Mouse (Mus musculus) cerebellum, adult 11-12 months (tissue): ENCODE measurements at regions not wholly inside any gene's neighbourhood (a gene's known extent, or its start where the extent isn't known, plus 50 kb on each side); places are given as distances from the start of the nearest gene placed in this dataset.
"Not testable (repeated sequence)": the region's sequence is repeated elsewhere in the genome, so short reads cannot be mapped to it uniquely, and the experiment has no call there.

Experiments used
- DNase-seq: peaks from one replicate; pipeline ENCODE4 v3.0.0; 2022

DNA sequence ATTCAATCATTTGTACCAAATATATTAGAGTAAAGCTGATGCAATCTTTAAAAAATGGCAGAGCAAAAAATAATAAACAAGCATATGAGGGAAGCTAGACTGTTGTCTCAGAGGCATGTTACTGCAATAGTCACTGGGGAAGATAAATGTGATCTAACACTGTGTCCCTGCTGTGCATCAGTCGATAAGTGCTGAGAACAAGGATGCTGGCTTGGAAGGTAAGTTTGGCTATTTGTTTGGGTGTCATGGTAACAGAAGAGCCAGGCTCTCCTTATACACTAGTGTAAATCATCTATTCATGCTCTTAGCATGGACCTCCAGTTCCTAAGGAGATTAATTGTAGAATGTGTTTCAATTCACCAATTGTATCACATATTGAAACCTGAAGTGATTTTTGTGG, 102.0 kb upstream of the Ghr start:
- DNase-seq, result no peak

DNA sequence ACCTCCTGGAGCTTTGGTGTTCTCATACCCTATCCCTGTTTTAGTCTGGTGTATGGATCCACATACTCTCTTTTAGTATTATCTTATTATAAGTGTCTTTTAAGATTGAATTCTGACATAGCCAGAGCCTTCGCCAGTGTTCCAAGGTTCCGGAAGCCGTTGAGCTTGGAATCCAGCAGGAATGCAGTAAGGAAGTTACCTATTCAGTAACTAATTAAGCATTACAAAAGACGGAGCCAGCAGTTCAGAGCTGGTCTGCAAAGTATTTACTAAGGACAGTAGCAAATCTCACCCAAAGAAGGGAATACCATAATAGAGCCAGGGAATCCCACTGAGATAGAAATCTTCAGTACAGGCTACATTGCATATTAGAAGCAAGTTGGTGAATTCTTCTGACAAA, 93.7 kb upstream of the Ghr start:
- DNase-seq, result not testable (repeated sequence)

DNA sequence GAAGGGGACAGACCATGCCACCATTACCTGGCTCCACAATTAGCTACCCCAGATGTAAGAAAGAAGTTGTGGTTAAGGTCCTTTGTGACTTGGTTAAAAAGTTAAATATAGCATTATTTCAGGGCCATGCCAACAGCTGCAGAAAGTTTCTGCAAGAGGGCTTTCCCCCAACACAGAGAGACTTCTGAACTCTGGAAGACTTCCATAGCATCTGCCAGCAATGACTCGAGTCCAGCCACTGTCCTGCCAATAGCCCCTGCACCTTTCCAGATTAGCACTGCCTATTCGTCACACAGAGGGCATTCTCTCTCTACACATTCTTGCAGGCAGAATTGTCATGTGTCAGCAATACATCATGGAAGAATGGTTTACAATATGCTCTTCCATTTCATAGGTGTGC, 89.3 kb upstream of the Ghr start:
- DNase-seq, result no peak

DNA sequence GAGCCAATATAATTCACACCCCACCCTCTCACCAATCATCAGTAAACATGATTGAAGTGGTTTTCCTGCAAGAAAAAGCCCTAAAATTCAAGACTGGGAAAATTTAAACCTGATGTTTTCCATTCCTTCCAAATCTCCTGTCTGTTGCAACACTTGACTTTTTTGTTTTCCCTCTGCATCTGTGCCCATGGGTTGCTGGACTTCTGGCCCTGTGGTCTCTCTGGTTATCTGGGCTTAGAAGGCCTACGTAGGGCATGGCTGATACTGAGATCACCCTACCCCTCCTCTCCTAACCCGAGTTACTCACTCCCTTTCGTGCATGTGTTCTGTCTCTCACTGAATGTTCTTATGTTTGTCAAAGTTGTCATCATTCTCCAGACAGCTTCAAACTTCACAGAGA, 87.9 kb upstream of the Ghr start:
- DNase-seq, result no peak

DNA sequence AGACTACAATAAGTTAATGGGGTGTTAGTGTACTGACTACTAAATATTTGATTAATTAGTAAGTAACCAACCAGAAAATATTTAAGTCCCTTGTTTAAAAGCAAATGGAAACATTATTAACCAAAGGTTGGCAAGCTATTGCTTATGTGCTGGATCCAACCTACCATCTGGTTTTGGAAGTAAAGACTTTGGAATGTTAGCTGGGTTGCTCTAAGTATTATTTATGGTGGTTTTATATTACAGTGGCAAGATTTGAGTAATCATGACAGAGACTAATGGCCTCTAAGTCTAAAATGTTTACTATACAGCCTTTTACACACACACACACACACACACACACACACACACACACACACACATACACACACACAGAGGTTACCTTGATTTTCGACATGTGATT, 86.1 kb upstream of the Ghr start:
- DNase-seq, result no peak

DNA sequence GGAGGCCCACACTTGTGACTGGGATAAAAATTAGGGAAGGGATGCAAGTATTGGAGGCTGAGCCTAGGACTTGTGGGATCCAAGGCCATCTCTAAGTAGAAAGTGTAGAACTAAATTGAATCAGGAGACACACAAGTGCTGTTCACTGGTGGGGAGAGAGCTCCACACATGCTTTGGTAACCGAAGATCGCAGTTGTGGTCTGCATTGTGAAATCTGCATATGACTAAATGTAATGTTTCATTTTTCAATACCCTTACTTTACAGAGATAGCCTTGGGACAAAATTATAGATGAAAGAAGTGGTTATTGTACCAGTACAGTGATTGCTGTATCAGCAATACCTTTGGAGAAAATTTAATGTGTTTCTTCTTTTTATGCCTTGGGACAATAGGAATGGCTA, 85.6 kb upstream of the Ghr start:
- no peak for DNase-seq

DNA sequence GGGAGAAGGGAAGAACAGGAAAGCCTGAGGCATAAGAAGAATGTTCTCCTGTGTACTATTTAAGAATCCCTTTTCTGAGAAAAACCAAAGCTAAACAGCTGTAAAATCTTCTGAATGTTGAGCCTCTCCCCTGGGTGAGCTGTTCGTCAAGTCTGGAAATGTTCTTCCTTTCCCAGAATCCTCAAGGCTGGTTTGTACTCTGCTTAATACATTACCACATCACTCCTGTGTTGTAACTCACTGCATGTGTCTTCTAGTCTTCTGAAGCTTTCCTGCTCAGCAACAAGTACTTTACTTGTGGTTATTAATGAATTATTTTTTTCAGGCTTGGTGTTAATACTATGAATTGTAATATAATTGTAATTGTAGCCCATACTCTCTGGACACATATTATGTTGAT, 65.4 kb upstream of the Ghr start:
- no peak for DNase-seq

DNA sequence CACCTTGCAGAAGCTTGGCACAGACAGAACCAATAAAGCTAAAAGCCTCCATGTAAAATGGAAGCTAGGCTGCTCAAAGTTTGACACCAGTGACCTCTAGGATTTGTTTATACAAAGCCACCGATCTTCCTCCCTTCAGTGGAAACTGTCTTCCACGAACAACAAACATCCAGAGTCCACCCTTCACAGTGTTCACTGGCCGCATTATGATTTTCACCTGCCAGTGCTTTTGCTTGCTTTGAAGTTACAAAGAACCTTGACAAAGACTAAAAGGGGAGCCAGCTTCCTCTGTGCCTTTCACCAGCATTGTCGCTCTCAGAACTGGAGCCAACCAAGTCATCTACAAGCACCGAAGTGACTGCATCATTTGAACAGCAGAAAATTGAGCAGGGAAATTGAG, 56.8 kb upstream of the Ghr start:
- DNase-seq, result no peak
